Mouse (Mus musculus) heart, embryonic 16.5 days (tissue): Measurements from ENCODE around the gene Rbl1. TPM values are rescaled to one million over a fixed set of nuclear protein-coding genes. Genes with fewer than 3 reads are reported as not detected.

Experiments
- ATAC-seq: fragments of 200-750 bp; cut with Nextera tagmentation; replicated peaks from 2 replicates; pipeline ENCODE4 v1.8.0; 2017; ENCODE audit warnings: moderate number of reproducible peaks; ENCODE audit not compliant: insufficient read depth, low FRiP score; ENCODE audit errors: extremely low read depth
- H3K27ac ChIP-seq: fragments of 300-500 bp; sonication (generic); 2 replicates; pipeline ENCODE4 v1.5.1; 2014; ENCODE audit warnings: mild to moderate bottlenecking, low read length, control low read depth, moderate library complexity
- H3K27me3 ChIP-seq: fragments of 300-500 bp; sonication (generic); 2 replicates; pipeline ENCODE4 v1.6.1; 2014; ENCODE audit warnings: low read length, mixed read lengths; ENCODE audit not compliant: control insufficient read depth, insufficient read depth
- H3K36me3 ChIP-seq: fragments of 300-500 bp; sonication (generic); 2 replicates; pipeline ENCODE4 v1.6.1; 2014; ENCODE audit not compliant: control insufficient read depth, insufficient read depth
- H3K4me1 ChIP-seq: fragments of 300-500 bp; sonication (generic); 2 replicates; pipeline ENCODE4 v1.6.1; 2014; ENCODE audit warnings: low read length, mixed read lengths; ENCODE audit not compliant: control insufficient read depth, insufficient read depth
- H3K4me2 ChIP-seq: fragments of 300-500 bp; sonication (generic); 2 replicates; pipeline ENCODE4 v1.6.1; 2014; ENCODE audit warnings: low read depth, mild to moderate bottlenecking, control low read depth, low read length
- H3K4me3 ChIP-seq: fragments of 300-500 bp; sonication (generic); 2 replicates; pipeline ENCODE4 v1.5.1; 2014; ENCODE audit warnings: mild to moderate bottlenecking, control low read depth, low read length
- H3K9ac ChIP-seq: fragments of 300-500 bp; sonication (generic); 2 replicates; pipeline ENCODE4 v1.6.1; 2014; ENCODE audit warnings: low read length, control low read depth
- H3K9me3 ChIP-seq: fragments of 300-500 bp; sonication (generic); replicated peaks from 2 replicates; pipeline ENCODE4 v1.6.1; 2016; ENCODE audit warnings: low read length; ENCODE audit not compliant: control insufficient read depth
- WGBS: fragments of 180-500 bp; shearing (Covaris S2); extraction: QIAGEN DNeasy Blood & Tissue Kit; methylation state at CpG from one replicate; pipeline ENCODE4 v1.1.7; 2014; 5-methylcytosine and 5-hydroxymethylcytosine counted together
- polyA plus RNA-seq: library from polyadenylated mRNA; unstranded; fragments of >200 nt; fragmentation: Nextera tagmentation; extraction: Ambion mirVana; gene quantifications from 2 replicates; pipeline ENCODE4 v1.2.1, GENCODE M21; 2015

Gene Rbl1
- polyA plus RNA-seq, 1 experiment from 2014 or later = 15.1 TPM

GRCm38 (mm10) chr2:157099532-157100318, 104.6 kb downstream of the Rbl1 start:
- 53% methylated on average over 12 of the region's 12 CpGs for WGBS
- no peaks in the 10 kb centered on the region for H3K27me3 ChIP-seq
- H3K27ac ChIP-seq = no peak overlapping the region
- H3K9ac ChIP-seq = no peak overlapping the region
- H3K36me3 ChIP-seq = peaks cover 8% of the 10 kb centered on the region
- no peak overlapping the region for H3K4me2 ChIP-seq
- H3K4me3 ChIP-seq = no peak overlapping the region
- no peak for ATAC-seq
- H3K4me1 ChIP-seq = peaks cover 3% of the 10 kb centered on the region; the same call in 1 of the 2 replicates
- no peaks in the 10 kb centered on the region for H3K9me3 ChIP-seq

Other genes with a start within 250 kb of the Rbl1 start
- gene Ndrg3, start 212.5 kb downstream of the Rbl1 start, polyA plus RNA-seq = 41.4 and 60.0 TPM in 2 replicates
- 31.1 and 34.5 TPM in 2 replicates for gene Dsn1, start 197.4 kb downstream of the Rbl1 start, polyA plus RNA-seq
- gene Soga1, start 125.3 kb downstream of the Rbl1 start, polyA plus RNA-seq = 1.7 and 3.1 TPM in 2 replicates
- not detected in 2 replicates for gene Tldc2, start 117.5 kb downstream of the Rbl1 start, polyA plus RNA-seq
- 15.3 and 17.0 TPM in 2 replicates for gene Samhd1, start 69.3 kb downstream of the Rbl1 start, polyA plus RNA-seq
- 159 and 178 TPM in 2 replicates for gene Rpn2, start 74.5 kb upstream of the Rbl1 start, polyA plus RNA-seq
- gene Mroh8, start 75.0 kb upstream of the Rbl1 start, polyA plus RNA-seq = 0.24 and 0.59 TPM in 2 replicates
- not detected in 2 replicates for gene Ghrh, start 143.0 kb upstream of the Rbl1 start, polyA plus RNA-seq
- gene Manbal, start 163.1 kb upstream of the Rbl1 start, polyA plus RNA-seq = 54.0 and 61.7 TPM in 2 replicates
- gene Src, start 213.9 kb upstream of the Rbl1 start, polyA plus RNA-seq = 5.7 and 6.9 TPM in 2 replicates